Mouse (Mus musculus) neural tube, embryonic 13.5 days (tissue): Measurements from ENCODE around the gene Cdh24. TPM values are rescaled to one million over a fixed set of nuclear protein-coding genes. Genes with fewer than 3 reads are reported as not detected.
A peak's percentile ranks its signal among the peaks of the same experiment; 100 is the strongest.

ENCODE experiments used
- ATAC-seq: fragments of 200-750 bp; cut with Nextera tagmentation; 2 replicates; pipeline ENCODE4 v1.8.0; 2017; ENCODE audit warnings: low read depth, mild to moderate bottlenecking, moderate TSS enrichment, moderate library complexity
- H3K27ac ChIP-seq: fragments of 300-500 bp; sonication (generic); replicated peaks from 2 replicates; pipeline ENCODE4 v1.5.1; 2015; ENCODE audit warnings: moderate library complexity, mild to moderate bottlenecking, inconsistent platforms
- H3K27me3 ChIP-seq: fragments of 300-500 bp; sonication (generic); 2 replicates; pipeline ENCODE4 v1.6.1; 2015; ENCODE audit warnings: mild to moderate bottlenecking, inconsistent platforms
- H3K36me3 ChIP-seq: fragments of 300-500 bp; sonication (generic); 2 replicates; pipeline ENCODE4 v1.6.1; 2015; ENCODE audit warnings: mild to moderate bottlenecking, inconsistent platforms
- H3K4me1 ChIP-seq: fragments of 300-500 bp; sonication (generic); replicated peaks from 2 replicates; pipeline ENCODE4 v1.6.1; 2015; ENCODE audit warnings: inconsistent platforms
- H3K4me2 ChIP-seq: fragments of 300-500 bp; sonication (generic); 2 replicates; pipeline ENCODE4 v1.6.1; 2015; ENCODE audit warnings: inconsistent platforms, mild to moderate bottlenecking, moderate library complexity
- H3K4me3 ChIP-seq: fragments of 300-500 bp; sonication (generic); 2 replicates; pipeline ENCODE4 v1.5.1; 2015; ENCODE audit warnings: mild to moderate bottlenecking, inconsistent platforms
- H3K9ac ChIP-seq: fragments of 300-500 bp; sonication (generic); 2 replicates; pipeline ENCODE4 v1.6.1; 2015; ENCODE audit warnings: moderate library complexity, mild to moderate bottlenecking, inconsistent platforms
- H3K9me3 ChIP-seq: fragments of 300-500 bp; sonication (generic); 2 replicates; pipeline ENCODE4 v1.6.1; 2016; ENCODE audit warnings: inconsistent platforms
- WGBS: fragments of 180-500 bp; shearing (Covaris S2); methylation state at CpG from one replicate; pipeline ENCODE4 v1.1.7; 2015; 5-methylcytosine and 5-hydroxymethylcytosine counted together
- polyA plus RNA-seq: library from polyadenylated mRNA; unstranded; fragments of >200 nt; fragmentation: Nextera tagmentation; extraction: Ambion mirVana; gene quantifications from 2 replicates; pipeline ENCODE4 v1.2.1, GENCODE M21; 2015

Gene Cdh24
- 9.1 and 9.2 TPM in 2 replicates for polyA plus RNA-seq

DNA sequence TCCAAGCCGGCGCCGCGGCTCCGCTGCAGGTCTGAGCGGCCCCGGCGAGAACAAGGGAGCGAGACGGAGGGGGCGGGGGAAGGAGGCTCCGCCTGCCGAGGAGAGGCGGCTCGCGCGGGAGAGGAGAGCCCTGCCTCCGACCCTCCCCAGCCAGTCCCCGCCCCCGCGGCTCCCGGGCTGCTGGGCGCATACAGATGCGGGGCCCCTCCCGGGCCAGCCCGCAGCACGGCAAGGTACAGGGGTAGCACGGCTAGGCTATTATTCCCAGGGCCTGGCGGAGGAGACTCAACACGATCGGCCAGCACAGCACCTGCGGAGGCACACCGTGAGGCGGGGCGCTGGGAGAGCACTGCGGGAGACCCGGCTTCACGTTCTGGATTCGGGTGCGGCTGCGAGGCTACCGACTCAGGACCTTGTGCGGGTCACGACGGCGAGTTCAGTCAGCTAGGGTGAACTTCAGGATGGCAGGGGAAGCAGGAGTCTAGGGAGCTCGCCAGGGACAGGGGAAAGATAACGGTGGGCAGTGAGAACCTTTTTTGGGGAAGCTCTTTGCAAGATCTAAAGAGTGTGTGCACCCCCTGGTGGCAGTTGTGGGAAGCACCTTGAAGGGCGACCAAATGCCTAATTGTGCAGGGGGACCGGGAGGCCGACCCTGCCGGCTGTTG, at the start of gene Cdh24:
Cdh24 (minus strand) TSS at position 60 of the 665 bp plus-strand sequence.
- H3K27me3 ChIP-seq = no peaks in the 10 kb centered on the region
- H3K9ac ChIP-seq = peak within 1 kb of the TSS; percentile 83
- peak within 1 kb of the TSS; percentile 87 for H3K27ac ChIP-seq
- peaks cover 34% of the 10 kb centered on the region for H3K4me1 ChIP-seq
- H3K36me3 ChIP-seq = peaks cover 72% of the 10 kb centered on the region
- WGBS = under 1% methylated on average over 42 of the region's 52 CpGs
- peak within 1 kb of the TSS; percentile 74 for H3K4me2 ChIP-seq
- H3K9me3 ChIP-seq = no peaks in the 10 kb centered on the region
- ATAC-seq = peak; percentile 93
- peak within 1 kb of the TSS; percentile 58 for H3K4me3 ChIP-seq

DNA sequence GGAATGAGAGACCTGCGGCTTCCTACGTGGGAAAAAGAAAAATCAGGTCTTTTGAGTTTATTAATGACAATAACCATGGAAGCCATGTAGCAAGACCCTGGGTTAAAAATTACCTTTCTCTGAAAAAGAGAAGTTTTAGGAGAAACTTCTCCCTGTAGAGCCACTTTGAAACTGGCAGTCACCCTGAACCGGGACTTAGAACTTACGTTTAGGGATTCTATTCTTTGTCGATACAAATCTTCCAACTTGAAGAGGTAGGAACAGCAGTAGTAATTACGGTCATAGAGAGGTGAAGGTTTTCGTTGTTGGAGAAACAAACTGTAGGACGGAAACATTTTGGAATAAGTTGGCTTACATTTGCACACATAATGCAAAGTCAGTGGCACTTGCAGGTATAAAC, 46.1 kb upstream of the Cdh24 start:
- H3K4me3 ChIP-seq = peak overlapping the region; percentile 77
- H3K27ac ChIP-seq = peak overlapping the region; percentile 63; the same call in 1 of the 2 replicates
- peaks cover 49% of the 10 kb centered on the region for H3K4me1 ChIP-seq
- H3K27me3 ChIP-seq = no peaks in the 10 kb centered on the region
- WGBS = 7% methylated on average over 8 of the region's 8 CpGs
- no peaks in the 10 kb centered on the region for H3K9me3 ChIP-seq
- H3K9ac ChIP-seq = peak overlapping the region; percentile 75
- ATAC-seq = no peak
- peaks cover 37% of the 10 kb centered on the region for H3K36me3 ChIP-seq
- H3K4me2 ChIP-seq = peak overlapping the region; percentile 69

DNA sequence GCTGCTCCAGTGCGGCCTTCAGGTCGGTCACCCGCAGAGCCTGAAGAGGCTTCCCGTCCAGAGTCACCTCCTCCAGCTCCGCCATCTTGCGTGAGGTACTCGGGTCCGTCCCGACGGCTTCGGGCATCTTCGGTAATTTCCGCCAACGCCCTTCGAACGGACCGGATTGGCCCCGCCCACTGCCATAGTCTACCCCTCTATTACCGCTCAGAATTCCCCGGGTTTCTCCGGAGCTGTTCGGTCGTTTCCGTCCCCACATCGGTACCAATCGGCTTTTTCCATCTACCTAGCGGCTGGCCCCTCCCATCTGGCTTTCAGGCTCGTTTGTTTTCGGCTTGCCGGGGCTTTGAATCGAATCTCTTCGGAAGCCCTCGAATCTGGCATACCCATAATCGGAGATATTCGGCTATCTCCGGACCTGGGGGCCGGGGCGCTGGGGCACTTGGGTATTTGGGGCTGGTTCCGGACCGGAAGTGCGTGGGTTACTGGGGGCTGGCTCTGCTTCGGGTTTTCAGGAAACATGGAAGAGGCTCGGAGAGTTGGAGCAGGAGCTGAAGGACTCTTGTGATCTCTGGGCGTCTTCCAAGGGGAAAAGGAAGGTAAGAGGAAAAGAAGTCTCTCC, 45.5 kb upstream of the Cdh24 start, which contains the start of gene Acin1:
Acin1 (minus strand) TSS at position 410 of the 622 bp plus-strand sequence.
- under 1% methylated on average over 44 of the region's 44 CpGs for WGBS
- Histone ChIP-seq H3K27me3 (no peaks in the 10 kb centered on the region), H3K9me3 (no peaks in the 10 kb centered on the region), H3K4me3 (peak within 1 kb of the TSS; percentile 77), H3K9ac (peak within 1 kb of the TSS; percentile 87), H3K27ac (peak within 1 kb of the TSS; percentile 95), H3K4me1 (peaks cover 49% of the 10 kb centered on the region), H3K36me3 (peaks cover 42% of the 10 kb centered on the region), H3K4me2 (peak within 1 kb of the TSS; percentile 69)
- ATAC-seq = peak; percentile 98

DNA sequence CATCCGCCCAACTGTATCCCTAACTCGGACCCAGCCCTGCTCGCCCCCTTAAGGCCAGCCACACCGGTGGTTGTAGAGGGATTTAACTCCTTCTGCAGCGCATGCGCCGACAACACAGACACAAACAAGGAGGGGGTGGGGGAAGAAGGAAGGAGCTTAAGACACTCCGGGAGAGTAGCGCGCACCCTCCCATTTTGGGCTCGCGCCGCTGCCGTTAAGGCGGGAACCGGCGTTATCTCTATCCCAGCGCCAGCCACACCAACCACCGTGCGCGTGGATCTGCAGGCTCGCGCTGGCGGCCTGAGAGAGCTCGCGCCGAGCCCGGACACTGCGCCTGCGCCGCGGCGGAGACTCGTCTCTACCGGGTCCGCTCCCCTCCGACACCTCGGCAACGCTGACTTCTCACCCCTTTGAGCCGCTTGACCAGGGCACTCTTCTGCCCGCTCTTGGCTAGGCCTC, 44.9 kb upstream of the Cdh24 start, which contains the start of gene 1700123O20Rik:
1700123O20Rik (plus strand) TSS at position 154 of the 459 bp plus-strand sequence.
- H3K4me2 ChIP-seq = peak within 1 kb of the TSS; percentile 69
- H3K27me3 ChIP-seq = no peaks in the 10 kb centered on the region
- peaks cover 46% of the 10 kb centered on the region for H3K36me3 ChIP-seq
- no peaks in the 10 kb centered on the region for H3K9me3 ChIP-seq
- H3K4me1 ChIP-seq = peaks cover 49% of the 10 kb centered on the region
- WGBS = under 1% methylated on average over 41 of the region's 41 CpGs
- H3K9ac ChIP-seq = peak within 1 kb of the TSS; percentile 87
- ATAC-seq = peak; percentile 85
- H3K4me3 ChIP-seq = peak within 1 kb of the TSS; percentile 77
- peak within 1 kb of the TSS; percentile 95 for H3K27ac ChIP-seq

DNA sequence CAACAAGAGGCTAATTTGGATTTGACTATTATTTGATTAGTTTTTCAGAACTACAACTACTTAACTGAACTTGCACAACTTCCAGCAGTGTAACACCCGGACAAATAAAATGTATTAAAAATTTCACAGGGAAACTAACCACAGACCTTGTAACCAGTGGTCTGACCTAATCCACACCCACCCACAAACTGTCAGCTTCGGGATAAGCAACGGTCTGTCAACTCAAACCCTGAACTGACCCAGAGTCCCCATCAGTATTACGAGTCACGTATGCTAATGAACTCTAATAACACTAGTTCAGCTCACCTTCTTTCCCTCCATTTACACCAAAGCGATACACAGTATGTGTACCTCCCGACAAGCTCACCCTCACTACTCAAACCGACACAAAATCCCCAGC, 44.3 kb upstream of the Cdh24 start:
- ATAC-seq = no peak
- peak overlapping the region; percentile 77 for H3K4me3 ChIP-seq
- peak overlapping the region; percentile 87 for H3K9ac ChIP-seq
- peak overlapping the region; percentile 95; the same call in 1 of the 2 replicates for H3K27ac ChIP-seq
- no peaks in the 10 kb centered on the region for H3K9me3 ChIP-seq
- no peaks in the 10 kb centered on the region for H3K27me3 ChIP-seq
- H3K4me1 ChIP-seq = peaks cover 49% of the 10 kb centered on the region
- H3K4me2 ChIP-seq = peak overlapping the region; percentile 67
- peaks cover 44% of the 10 kb centered on the region for H3K36me3 ChIP-seq
- WGBS = 13% methylated on average over 8 of the region's 8 CpGs

DNA sequence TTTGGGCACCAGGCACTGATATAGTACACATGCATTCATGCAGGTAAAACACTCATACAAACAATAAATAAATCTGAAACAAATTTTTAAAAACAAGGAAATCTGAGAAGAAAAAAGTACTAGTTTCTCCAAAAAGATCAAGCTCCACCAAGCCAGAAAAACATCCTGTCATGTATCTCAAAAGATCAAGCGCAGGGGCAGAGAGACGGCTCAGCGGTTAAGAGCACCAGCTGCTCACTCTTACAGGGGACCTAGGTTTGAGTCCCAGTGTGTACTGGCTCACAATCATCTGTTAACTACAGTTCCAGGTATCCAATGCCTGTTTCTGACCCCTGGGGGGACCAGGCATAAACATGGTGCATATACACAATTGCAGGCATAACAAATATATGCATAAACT, 41.2 kb upstream of the Cdh24 start:
- ATAC-seq = no peak
- Histone ChIP-seq H3K9me3 (no peaks in the 10 kb centered on the region), H3K27me3 (no peaks in the 10 kb centered on the region), H3K4me2 (no peak overlapping the region), H3K9ac (no peak overlapping the region), H3K4me1 (peaks cover 29% of the 10 kb centered on the region), H3K4me3 (no peak overlapping the region), H3K27ac (no peak overlapping the region), H3K36me3 (peaks cover 53% of the 10 kb centered on the region)
- WGBS = 89% methylated on average over 3 of the region's 3 CpGs

DNA sequence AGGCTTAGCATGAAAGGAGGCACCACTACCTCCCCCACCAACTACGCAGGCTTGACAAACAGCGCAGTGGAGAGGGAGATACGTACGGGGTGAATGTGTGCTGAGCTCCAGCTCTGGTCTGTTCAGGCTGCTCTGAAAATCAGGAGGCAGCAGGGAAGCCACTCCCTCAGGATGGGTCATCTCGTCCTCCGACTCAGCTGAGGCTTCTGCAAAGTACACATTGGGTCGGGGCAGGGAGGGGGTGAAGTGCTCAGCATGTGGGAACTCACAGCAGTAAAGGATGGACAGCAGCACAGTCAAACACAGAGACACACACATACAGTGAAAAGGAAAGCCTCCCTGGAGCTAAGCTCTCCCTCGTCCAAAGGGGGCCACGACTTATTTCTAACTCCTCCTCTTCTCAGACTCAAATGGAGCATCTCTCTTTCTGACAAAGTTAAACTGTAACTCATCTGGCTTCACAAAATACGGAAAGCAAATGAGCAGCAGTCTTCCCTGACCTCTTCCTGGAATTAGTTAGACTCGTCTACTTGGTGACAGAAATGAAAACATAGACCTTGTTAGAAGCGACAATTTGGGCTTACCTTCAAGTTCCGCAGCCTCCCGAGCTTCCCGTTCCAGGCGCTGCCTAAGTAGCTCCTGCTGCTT, 37.6 kb upstream of the Cdh24 start:
- no peak for ATAC-seq
- H3K9ac ChIP-seq = no peak overlapping the region
- no peak overlapping the region for H3K4me2 ChIP-seq
- H3K36me3 ChIP-seq = peaks cover 81% of the 10 kb centered on the region
- no peak overlapping the region for H3K27ac ChIP-seq
- WGBS = 85% methylated on average over 16 of the region's 16 CpGs
- no peaks in the 10 kb centered on the region for H3K27me3 ChIP-seq
- no peak overlapping the region for H3K4me3 ChIP-seq
- H3K9me3 ChIP-seq = no peaks in the 10 kb centered on the region
- H3K4me1 ChIP-seq = peaks cover 10% of the 10 kb centered on the region; the same call in 1 of the 2 replicates

DNA sequence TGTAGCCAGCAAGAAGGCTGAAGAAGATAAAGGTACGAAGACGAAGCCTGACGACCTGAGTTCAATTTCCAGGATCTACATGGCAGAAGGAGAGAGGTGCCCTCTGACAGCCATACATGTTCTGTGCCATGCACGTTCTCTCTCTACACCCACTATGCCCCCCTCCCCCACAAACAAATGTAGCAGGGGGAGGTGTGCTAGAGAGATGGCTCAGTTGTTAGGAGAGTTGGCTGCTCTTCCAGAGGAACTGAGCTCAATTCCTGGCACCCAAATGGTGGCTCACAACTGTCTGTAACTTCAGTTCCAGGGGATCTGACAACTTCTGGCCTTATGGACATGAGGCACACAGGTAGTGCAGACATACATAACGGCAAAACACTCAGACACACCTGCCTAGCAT, 35.1 kb upstream of the Cdh24 start:
- H3K27ac ChIP-seq = no peak overlapping the region
- 97% methylated on average over 5 of the region's 5 CpGs for WGBS
- H3K4me3 ChIP-seq = no peak overlapping the region
- ATAC-seq = no peak
- peaks cover 83% of the 10 kb centered on the region for H3K36me3 ChIP-seq
- H3K27me3 ChIP-seq = no peaks in the 10 kb centered on the region
- H3K9me3 ChIP-seq = no peaks in the 10 kb centered on the region
- no peak overlapping the region for H3K4me2 ChIP-seq
- H3K9ac ChIP-seq = no peak overlapping the region
- no peaks in the 10 kb centered on the region for H3K4me1 ChIP-seq

DNA sequence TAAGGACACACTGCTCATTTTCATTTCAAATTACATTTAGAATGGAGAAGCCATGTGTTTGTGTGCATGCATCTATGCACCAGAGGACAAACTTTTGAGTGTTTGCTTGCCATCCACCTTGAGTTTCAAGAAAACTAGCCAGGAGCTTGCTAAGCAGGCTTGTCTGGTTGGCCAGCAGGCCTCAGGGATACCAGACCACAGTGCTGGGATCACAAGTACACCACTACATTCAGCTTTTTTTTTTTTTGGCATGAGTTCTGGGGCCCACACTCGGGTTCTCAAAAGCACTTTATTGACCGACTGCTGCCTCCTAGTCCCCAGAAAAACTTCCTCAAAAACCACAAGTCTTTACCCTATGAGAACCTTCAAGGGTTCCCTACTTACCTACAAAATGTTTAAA, 33.2 kb upstream of the Cdh24 start:
- no peak overlapping the region for H3K27ac ChIP-seq
- no peak for ATAC-seq
- H3K4me2 ChIP-seq = no peak overlapping the region
- H3K9ac ChIP-seq = no peak overlapping the region
- no peaks in the 10 kb centered on the region for H3K27me3 ChIP-seq
- peaks cover 83% of the 10 kb centered on the region for H3K36me3 ChIP-seq
- no peaks in the 10 kb centered on the region for H3K4me1 ChIP-seq
- 84% methylated on average over 2 of the region's 2 CpGs for WGBS
- H3K4me3 ChIP-seq = no peak overlapping the region
- H3K9me3 ChIP-seq = no peaks in the 10 kb centered on the region

DNA sequence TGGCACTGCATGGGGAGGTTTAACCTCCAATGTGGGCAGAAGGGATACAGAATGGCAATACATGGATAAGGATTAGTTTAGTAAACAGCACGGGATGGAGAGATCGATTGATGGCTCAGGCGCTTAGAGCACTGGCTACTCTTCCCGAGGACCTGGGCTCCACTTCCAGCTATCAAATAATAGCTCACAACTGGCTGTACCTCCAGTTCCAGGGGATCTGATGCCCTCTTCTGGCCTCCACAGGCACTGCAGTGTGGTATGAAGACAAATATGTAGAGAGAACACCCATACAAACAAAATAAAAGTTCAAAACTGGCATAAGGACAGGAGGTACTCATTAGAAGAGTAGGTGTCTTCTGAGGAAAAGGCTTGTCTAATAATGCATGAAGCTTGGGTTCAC, 28.2 kb upstream of the Cdh24 start:
- Histone ChIP-seq H3K36me3 (peaks cover 88% of the 10 kb centered on the region), H3K4me1 (no peaks in the 10 kb centered on the region), H3K27me3 (no peaks in the 10 kb centered on the region), H3K9me3 (no peaks in the 10 kb centered on the region), H3K27ac (no peak overlapping the region), H3K9ac (no peak overlapping the region), H3K4me2 (no peak overlapping the region), H3K4me3 (no peak overlapping the region)
- no peak for ATAC-seq
- WGBS = 79% methylated on average over 4 of the region's 4 CpGs

DNA sequence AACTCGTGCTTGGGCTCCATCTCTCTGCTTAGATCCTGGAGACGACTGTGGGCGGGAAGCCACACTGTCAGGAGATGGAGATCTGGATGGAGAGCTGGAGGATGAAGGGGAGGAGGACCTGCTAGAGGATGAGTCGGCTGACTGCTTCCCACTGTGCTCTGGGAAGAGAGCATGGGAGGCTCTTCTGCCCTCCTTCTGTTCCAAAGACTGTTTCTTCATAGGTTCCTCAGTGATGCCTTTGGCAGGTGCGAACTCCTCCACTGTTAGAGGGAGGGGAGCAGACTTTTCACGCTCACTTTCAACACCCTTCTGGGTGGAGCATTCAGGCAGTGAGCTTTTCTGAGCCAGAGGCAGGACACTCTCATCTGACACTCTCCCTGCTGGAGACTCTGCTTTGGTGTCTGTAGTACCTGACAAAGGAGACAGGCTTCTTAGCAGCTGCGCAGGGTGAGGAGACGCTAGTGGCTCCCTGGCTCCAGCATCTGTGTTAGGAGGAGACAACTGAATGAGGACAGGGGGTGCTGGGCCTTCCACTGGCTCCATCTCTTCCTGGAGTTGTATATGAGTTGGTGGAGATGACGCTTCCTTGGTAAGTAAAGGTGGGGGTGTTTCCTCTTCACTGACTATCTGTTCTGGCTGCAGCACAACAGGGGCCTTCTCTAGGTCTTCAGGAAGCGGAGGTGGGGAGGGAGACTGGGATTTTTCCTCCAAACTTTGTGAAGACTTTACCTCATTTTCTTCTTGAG, 23.5 kb upstream of the Cdh24 start:
- no peaks in the 10 kb centered on the region for H3K27me3 ChIP-seq

More for the DNA sequence above, 23.5 kb upstream of the Cdh24 start:
- Histone ChIP-seq H3K9ac (no peak overlapping the region), H3K27ac (no peak overlapping the region), H3K4me3 (no peak overlapping the region), H3K4me1 (no peaks in the 10 kb centered on the region), H3K9me3 (no peaks in the 10 kb centered on the region), H3K36me3 (peaks cover 97% of the 10 kb centered on the region), H3K4me2 (no peak overlapping the region)
- no peak for ATAC-seq
- WGBS = 91% methylated on average over 10 of the region's 10 CpGs
